Mouse (Mus musculus): ENCODE measurements at regions not wholly inside any gene's neighbourhood (a gene's known extent, or its start where the extent isn't known, plus 50 kb on each side); places are given as distances from the start of the nearest gene placed in this dataset.

DNA sequence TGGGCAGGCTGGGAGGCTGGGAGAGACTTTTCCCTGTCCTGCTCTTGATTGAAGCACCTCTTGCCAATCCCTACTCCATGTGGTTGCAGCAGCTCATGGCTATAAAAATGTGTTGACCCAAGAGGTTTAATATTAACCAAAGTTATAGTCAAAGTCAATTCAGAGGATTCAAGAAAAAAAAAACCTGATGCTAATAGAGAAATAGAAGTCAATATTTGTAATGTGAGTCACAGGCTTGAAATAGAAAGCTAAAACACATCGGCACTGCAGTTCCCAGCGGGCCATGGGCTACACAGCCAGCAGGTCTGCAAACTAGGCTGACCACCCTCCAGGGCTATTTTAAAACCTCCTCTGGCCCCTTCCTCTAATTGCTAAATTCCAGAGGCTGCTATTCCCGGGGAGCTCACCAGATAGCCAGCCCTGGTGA, 53.2 kb upstream of the Bmp2 start:
- no peak for DNase-seq (ENCODE audit: low spot score in 2 of 2)

DNA sequence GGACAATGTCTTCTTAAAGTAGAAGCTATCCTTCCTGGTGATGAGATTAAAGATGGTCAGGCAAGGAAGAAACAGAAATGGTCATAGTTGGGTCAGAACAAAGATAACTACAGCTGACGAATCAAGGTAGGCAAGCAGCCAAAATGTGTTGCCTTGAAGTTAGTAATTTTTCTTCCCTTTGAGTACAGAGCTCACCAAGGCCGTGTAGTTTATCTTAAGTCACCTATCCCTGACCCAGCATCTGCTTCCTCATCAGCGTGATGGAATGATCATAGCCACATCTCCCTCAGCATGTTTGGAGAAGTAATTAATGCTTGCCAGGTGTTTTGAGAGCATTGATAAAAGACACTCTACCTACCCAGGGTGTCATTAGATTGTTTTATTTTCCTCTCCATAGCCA, 52.1 kb upstream of the Bmp2 start:
- no peak for DNase-seq (ENCODE audit: low spot score in 2 of 2)

Data from frontal cortex, postnatal 14 days (tissue).